ENCODE assay signal across 27 mouse cellular contexts in genomic region chr4:130926274-130926673, GRCm38 (mm10). TPM values are rescaled to one million over a fixed set of nuclear protein-coding genes. Genes with fewer than 3 reads are reported as not detected.
DNase-seq lines count a peak whose midpoint lies in the region; ATAC-seq and TF ChIP-seq lines count a peak whose summit lies in the region.
"Had no signal": no experiment of that assay in that cellular context is flagged by ENCODE, and none has a peak within 500 bp of the region (broad histone marks: within the 10 kb centered on the region; RNA-seq: fewer than 3 reads in every experiment).

No protein-coding gene starts in this region.

- no peak for TF ChIP-seq CTCF in CH12.LX (conservative IDR thresholded peaks at IDR 0.05 in 1 of 2, IDR thresholded peaks at IDR 0.05 in 1 of 2; ENCODE audit: low read depth in 2 of 2, low read length in 2 of 2)
- no peak for TF ChIP-seq CTCF in cerebellum, adult 2 months (IDR thresholded peaks at IDR 0.05; ENCODE audit: borderline replicate concordance, insufficient read depth, low read depth, low read length)

- H3K27me3 ChIP-seq in midbrain, embryonic 10.5 days (ENCODE audit: low read depth, poor library complexity, severe bottlenecking) = no peaks in the 10 kb centered on the region
- H3K27me3 ChIP-seq in midbrain, embryonic 15.5 days (replicated peaks) = no peaks in the 10 kb centered on the region
- H3K27me3 ChIP-seq in CH12.LX (replicated peaks) = no peaks in the 10 kb centered on the region
- no peaks in the 10 kb centered on the region; the same call in 1 of the 2 replicates for H3K27me3 ChIP-seq in limb, embryonic 10.5 days (ENCODE audit: low read depth, poor library complexity, severe bottlenecking)
- H3K27me3 ChIP-seq in megakaryocyte, embryonic 14.5 days (replicated peaks) = no peaks in the 10 kb centered on the region
- H3K27me3 ChIP-seq in neural tube, embryonic 15.5 days (replicated peaks) = no peaks in the 10 kb centered on the region
- no peaks in the 10 kb centered on the region for H3K27me3 ChIP-seq in cerebellum, adult 2 months (ENCODE audit: control insufficient read depth, insufficient read depth, low read length)
- H3K27me3 ChIP-seq: embryonic facial prominence, embryonic 12.5 days; forebrain, embryonic 13.5 days; forebrain, embryonic 15.5 days; Patski had no signal

- no peak; the same call in 1 of the 2 replicates for TF ChIP-seq POLR2A in CH12.LX (IDR thresholded peaks at IDR 0.05; ENCODE audit: low read depth, low read length)
- no peak for TF ChIP-seq POLR2A in cerebellum, adult 2 months (IDR thresholded peaks at IDR 0.05; ENCODE audit: borderline replicate concordance, insufficient read depth, low read length)

- H3K36me3 ChIP-seq in midbrain, embryonic 10.5 days = no peaks in the 10 kb centered on the region
- no peaks in the 10 kb centered on the region for H3K36me3 ChIP-seq in midbrain, embryonic 15.5 days (replicated peaks)
- peaks cover 93 to 96% of the 10 kb centered on the region in 2 experiments for H3K36me3 ChIP-seq in CH12.LX (replicated peaks in 1 of 2; ENCODE audit: control insufficient read depth in 1 of 2, insufficient read depth in 1 of 2, low read length in 1 of 2)
- no peaks in the 10 kb centered on the region for H3K36me3 ChIP-seq in limb, embryonic 10.5 days
- H3K36me3 ChIP-seq in megakaryocyte, embryonic 14.5 days (replicated peaks; ENCODE audit: low read length) = peaks cover 99% of the 10 kb centered on the region
- H3K36me3 ChIP-seq in neural tube, embryonic 15.5 days = no peaks in the 10 kb centered on the region
- H3K36me3 ChIP-seq: embryonic facial prominence, embryonic 10.5 days; embryonic facial prominence, embryonic 12.5 days; forebrain, embryonic 15.5 days had no signal

- no peaks in the 10 kb centered on the region for H3K9me3 ChIP-seq in midbrain, embryonic 10.5 days (replicated peaks)
- no peaks in the 10 kb centered on the region for H3K9me3 ChIP-seq in midbrain, embryonic 15.5 days
- no peaks in the 10 kb centered on the region for H3K9me3 ChIP-seq in CH12.LX (replicated peaks; ENCODE audit: low read length)
- H3K9me3 ChIP-seq in limb, embryonic 10.5 days (replicated peaks) = no peaks in the 10 kb centered on the region
- H3K9me3 ChIP-seq in megakaryocyte, embryonic 14.5 days = no peaks in the 10 kb centered on the region
- H3K9me3 ChIP-seq in neural tube, embryonic 15.5 days (replicated peaks) = no peaks in the 10 kb centered on the region
- H3K9me3 ChIP-seq: embryonic facial prominence, embryonic 10.5 days; embryonic facial prominence, embryonic 12.5 days; forebrain, embryonic 13.5 days; forebrain, embryonic 15.5 days; G1E had no signal

- dilution Hi-C loops in CH12.LX (cut with MboI; ENCODE audit: extremely low pct_ligation_motif_present, extremely low pct_unique_long_range_greater_than_20kb, low sequenced_read_pairs) = no loop called here

- ATAC-seq in midbrain, embryonic 15.5 days (replicated peaks) = no peak
- no peak for ATAC-seq in neural tube, embryonic 15.5 days (ENCODE audit: low FRiP score)
- ATAC-seq: activated CD4-positive, CD25-positive, alpha-beta regulatory T cell, adult 4 months; forebrain, embryonic 13.5 days; forebrain, embryonic 15.5 days; forebrain, postnatal 0 days; Patski had no signal

- TF ChIP-seq RAD21 in CH12.LX (IDR thresholded peaks at IDR 0.05; ENCODE audit: low read depth, low read length) = no peak

- no peak overlapping the region for H3K4me2 ChIP-seq in midbrain, embryonic 15.5 days
- no peak overlapping the region for H3K4me2 ChIP-seq in CH12.LX (ENCODE audit: insufficient read depth, low read depth, poor library complexity, severe bottlenecking)
- H3K4me2 ChIP-seq in neural tube, embryonic 15.5 days = no peak overlapping the region
- H3K4me2 ChIP-seq: embryonic facial prominence, embryonic 12.5 days; forebrain, embryonic 13.5 days; forebrain, embryonic 15.5 days had no signal

- H3K4me3 ChIP-seq in midbrain, embryonic 10.5 days = no peak overlapping the region
- H3K4me3 ChIP-seq in midbrain, embryonic 15.5 days = no peak overlapping the region
- H3K4me3 ChIP-seq in CH12.LX (replicated peaks in 1 of 3; ENCODE audit: low read depth in 2 of 3, low read length in 2 of 3, poor library complexity in 1 of 3) = peak overlapping the region in 1 of 3 experiments; percentile 5
- H3K4me3 ChIP-seq in limb, embryonic 10.5 days = no peak overlapping the region
- H3K4me3 ChIP-seq in megakaryocyte, embryonic 14.5 days (replicated peaks) = peak overlapping the region; percentile 62
- H3K4me3 ChIP-seq in neural tube, embryonic 15.5 days (replicated peaks) = no peak overlapping the region
- no peak overlapping the region for H3K4me3 ChIP-seq in cerebellum, adult 2 months (replicated peaks; ENCODE audit: insufficient read depth, low read depth, low read length)
- H3K4me3 ChIP-seq: embryonic facial prominence, embryonic 10.5 days; embryonic facial prominence, embryonic 12.5 days; forebrain, embryonic 13.5 days; forebrain, embryonic 15.5 days had no signal

- peaks cover 54% of the 10 kb centered on the region for H3K79me2 ChIP-seq in CH12.LX (replicated peaks; ENCODE audit: control insufficient read depth, extremely low read depth, insufficient read depth, poor library complexity, severe bottlenecking)

- H3K27ac ChIP-seq in midbrain, embryonic 10.5 days (replicated peaks) = peak overlapping the region; percentile 46
- no peak overlapping the region for H3K27ac ChIP-seq in midbrain, embryonic 15.5 days
- H3K27ac ChIP-seq in CH12.LX (ENCODE audit: insufficient read depth, low read depth) = peak overlapping the region; percentile 45; the same call in 1 of the 2 replicates
- H3K27ac ChIP-seq in limb, embryonic 10.5 days = peak overlapping the region; percentile 21; the same call in 1 of the 2 replicates
- no peak overlapping the region for H3K27ac ChIP-seq in neural tube, embryonic 15.5 days (replicated peaks)
- H3K27ac ChIP-seq in cerebellum, adult 2 months (ENCODE audit: insufficient read depth, low read length) = no peak overlapping the region
- H3K27ac ChIP-seq: embryonic facial prominence, embryonic 10.5 days; embryonic facial prominence, embryonic 12.5 days; forebrain, embryonic 13.5 days; forebrain, embryonic 15.5 days had no signal

- intact Hi-C loops in heart, postnatal 14 days (cut with DNase I) = no loop called here

- no peak overlapping the region for H3K9ac ChIP-seq in midbrain, embryonic 15.5 days
- no peak overlapping the region for H3K9ac ChIP-seq in CH12.LX (ENCODE audit: insufficient read depth, low read depth)
- no peak overlapping the region for H3K9ac ChIP-seq in neural tube, embryonic 15.5 days (replicated peaks)
- H3K9ac ChIP-seq: embryonic facial prominence, embryonic 12.5 days; forebrain, embryonic 13.5 days; forebrain, embryonic 15.5 days; forebrain, postnatal 0 days had no signal

- TF ChIP-seq EP300 in CH12.LX (IDR thresholded peaks at IDR 0.05; ENCODE audit: low read length) = no peak

- in situ Hi-C loops in CH12.LX (cut with MboI; ENCODE audit: low pct_ligation_motif_present, low pct_unique_long_range_greater_than_20kb, low sequenced_read_pairs) = no loop called here

- H3K4me1 ChIP-seq in midbrain, embryonic 10.5 days = peaks cover 17% of the 10 kb centered on the region
- no peaks in the 10 kb centered on the region for H3K4me1 ChIP-seq in midbrain, embryonic 15.5 days
- peaks cover 28 to 55% of the 10 kb centered on the region in 2 experiments for H3K4me1 ChIP-seq in CH12.LX (ENCODE audit: control insufficient read depth in 1 of 2, insufficient read depth in 2 of 2)
- H3K4me1 ChIP-seq in limb, embryonic 10.5 days = peaks cover 28% of the 10 kb centered on the region
- peaks cover 96% of the 10 kb centered on the region for H3K4me1 ChIP-seq in megakaryocyte, embryonic 14.5 days
- H3K4me1 ChIP-seq in neural tube, embryonic 15.5 days = peaks cover 3% of the 10 kb centered on the region; the same call in 1 of the 2 replicates
- H3K4me1 ChIP-seq in cerebellum, adult 2 months (ENCODE audit: control insufficient read depth, insufficient read depth, low read length) = no peaks in the 10 kb centered on the region

- DNase-seq in midbrain, embryonic 10.5 days (ENCODE audit: low spot score) = no peak
- DNase-seq in CH12.LX (ENCODE audit: extremely low read depth) = no peak
- DNase-seq in limb, embryonic 10.5 days (ENCODE audit: low spot score) = no peak
- no peak for DNase-seq in heart, postnatal 14 days
- DNase-seq in cerebellum, adult 2 months = no peak
- DNase-seq: adrenal gland, adult 8-10 months; adrenal gland, postnatal 14 days; adrenal gland, postnatal 36 days; cerebellum, adult 11-12 months; cerebellum, adult 8-10 months; cerebellum, adult 9-11 months; cerebellum, postnatal 14 days; cerebellum, postnatal 36 days; forebrain, postnatal 0 days had no signal

- WGBS in midbrain, embryonic 10.5 days = 60% methylated on average over 6 of the region's 6 CpGs
- WGBS in midbrain, embryonic 15.5 days = 65% methylated on average over 6 of the region's 6 CpGs
- WGBS in limb, embryonic 10.5 days = 55% methylated on average over 6 of the region's 6 CpGs
- 52% methylated on average over 6 of the region's 6 CpGs for WGBS in neural tube, embryonic 15.5 days
- 56% methylated on average over 6 of the region's 6 CpGs for WGBS in cerebellum, adult 2 months

RNA-seq across cellular contexts. Expression of gene Laptm5, which starts 13.3 kb away (rescaled TPM):
- polyA plus RNA-seq in midbrain, embryonic 10.5 days (2016; fragmentation: Nextera tagmentation; extraction: Ambion mirVana) = 16.7 and 22.9 TPM in 2 replicates
- polyA plus RNA-seq in midbrain, embryonic 15.5 days (2015; fragmentation: Nextera tagmentation; extraction: Ambion mirVana) = 28.4 and 32.8 TPM in 2 replicates
- total RNA-seq in CH12.LX (2012; rRNA removed) (182 and 225 TPM in 2 replicates), CH12.LX (2014; rRNA removed) (32.3 and 41.1 TPM in 2 replicates)
- 486 and 594 TPM in 2 replicates for polyA plus RNA-seq in CH12.LX (2012; ENCODE audit: insufficient read length, low read depth)
- 10.5 and 15.4 TPM in 2 replicates for polyA plus RNA-seq in limb, embryonic 10.5 days (2016; fragmentation: Nextera tagmentation; extraction: Ambion mirVana)
- 2,077 and 24,581 TPM in 2 replicates for polyA plus RNA-seq in megakaryocyte, embryonic 14.5 days (2012; ENCODE audit: insufficient read depth, low replicate concordance)
- total RNA-seq in heart, postnatal 14 days (2021) = 10 to 100 TPM; 17.8 to 35.3 TPM
- 29.8 and 64.3 TPM in 2 replicates for polyA plus RNA-seq in neural tube, embryonic 15.5 days (2015; fragmentation: Nextera tagmentation; extraction: Ambion mirVana)
- 18.9 and 19.0 TPM in 2 replicates for polyA plus RNA-seq in cerebellum, adult 2 months (2012; rRNA removed)
- polyA plus RNA-seq: Patski had no signal

RNA-seq across cellular contexts. Expression of gene Matn1, which starts 17.9 kb away (rescaled TPM):
- not detected in 2 replicates for polyA plus RNA-seq in midbrain, embryonic 10.5 days (2016; fragmentation: Nextera tagmentation; extraction: Ambion mirVana)
- 0.24 and 0.32 TPM in 2 replicates for polyA plus RNA-seq in midbrain, embryonic 15.5 days (2015; fragmentation: Nextera tagmentation; extraction: Ambion mirVana)
- 1.8 and 3.5 TPM in 2 replicates for total RNA-seq in CH12.LX (2012; rRNA removed)
- total RNA-seq in CH12.LX (2014; rRNA removed) = 0.30 and 0.52 TPM in 2 replicates
- polyA plus RNA-seq in CH12.LX (2012; ENCODE audit: insufficient read length, low read depth) = 0.37 and 0.76 TPM in 2 replicates
- polyA plus RNA-seq in limb, embryonic 10.5 days (2016; fragmentation: Nextera tagmentation; extraction: Ambion mirVana) = 0.23 TPM in 1 of 2 replicates, not detected in the other
- 1.1 and 4.1 TPM in 2 replicates for polyA plus RNA-seq in megakaryocyte, embryonic 14.5 days (2012; ENCODE audit: insufficient read depth, low replicate concordance)
- not detected for total RNA-seq in heart, postnatal 14 days (2021)
- polyA plus RNA-seq in neural tube, embryonic 15.5 days (2015; fragmentation: Nextera tagmentation; extraction: Ambion mirVana) = 3.0 and 10.8 TPM in 2 replicates
- polyA plus RNA-seq in cerebellum, adult 2 months (2012; rRNA removed) = 0.23 and 0.33 TPM in 2 replicates
- total RNA-seq: adrenal gland, adult 18-20 months; adrenal gland, adult 8-10 months; adrenal gland, postnatal 14 days; adrenal gland, postnatal 36 days had no signal
- polyA plus RNA-seq: C2C12; embryonic facial prominence, embryonic 10.5 days; forebrain, embryonic 11.5 days; forebrain, embryonic 13.5 days; forebrain, embryonic 15.5 days; Patski had no signal

Comparison
In these comparisons a context has a peak if more than half of its experiments do, and no peak if none do; other contexts are left out.
1. H3K27ac ChIP-seq: peak in midbrain, embryonic 10.5 days (single experiment), CH12.LX (single experiment) and limb, embryonic 10.5 days (single experiment); none in midbrain, embryonic 15.5 days (single experiment), neural tube, embryonic 15.5 days (single experiment) and cerebellum, adult 2 months (single experiment).